Mouse (Mus musculus) C2C12 (cell line): Measurements from ENCODE around the gene Eno2.

Source experiments
- CEBPB ChIP-seq: IDR thresholded peaks from one replicate; pipeline ENCODE4 v1.6.1; 2011; ENCODE audit warnings: low read depth, mild to moderate bottlenecking, control low read depth, moderate library complexity
- CTCF ChIP-seq: IDR thresholded peaks from one replicate; pipeline ENCODE4 v1.5.1; 2011; ENCODE audit not compliant: control insufficient read depth, insufficient read depth, insufficient read length
- MAX ChIP-seq: IDR thresholded peaks from one replicate; pipeline ENCODE4 v1.6.1; 2011; ENCODE audit warnings: mild to moderate bottlenecking, control low read depth
- MYOD1 ChIP-seq: IDR thresholded peaks from one replicate; pipeline ENCODE4 v1.6.1; 2011; ENCODE audit warnings: low read depth; ENCODE audit not compliant: control insufficient read depth, insufficient read length
- MYOG ChIP-seq: IDR thresholded peaks from one replicate; pipeline ENCODE4 v1.6.1; 2011; ENCODE audit not compliant: control insufficient read depth, insufficient read length; ENCODE audit errors: extremely low read depth
- USF1 ChIP-seq: IDR thresholded peaks from one replicate; pipeline ENCODE4 v1.6.1; 2011; ENCODE audit warnings: low read depth, mild to moderate bottlenecking, control low read depth, moderate library complexity

DNA sequence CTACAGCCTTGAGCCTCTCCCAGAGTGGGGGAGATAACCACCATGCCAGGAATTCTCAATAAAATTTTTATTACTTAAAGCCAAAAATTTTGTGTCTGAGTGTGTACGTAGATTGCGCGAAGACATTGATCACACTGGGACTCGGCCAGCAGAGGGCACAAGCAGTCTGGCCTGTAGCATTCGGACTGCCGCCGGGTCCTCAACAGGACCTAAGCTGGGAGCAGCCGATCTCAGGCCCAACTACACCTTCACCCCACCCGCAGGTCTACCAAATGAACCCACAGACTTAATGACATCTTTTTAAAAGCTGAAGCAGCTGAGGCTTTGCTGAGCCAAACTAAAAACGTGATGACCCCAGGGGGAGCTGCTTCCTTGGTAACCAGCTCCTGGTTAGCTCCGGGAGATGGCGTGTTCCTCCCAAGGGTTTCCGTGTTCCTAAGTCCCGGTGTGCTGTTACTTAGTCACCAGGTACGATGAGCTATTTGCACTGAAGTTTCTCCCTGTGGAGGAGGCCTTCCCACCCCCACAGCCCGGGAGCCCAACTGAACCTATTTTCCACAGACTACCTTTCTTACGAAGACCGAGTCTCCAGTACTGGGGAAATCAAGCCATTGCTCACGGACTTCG is 52.5 kb downstream of the Eno2 start:
- TF ChIP-seq CTCF: no peak
- no peak for TF ChIP-seq MAX
- no peak for TF ChIP-seq MYOD1
- TF ChIP-seq CEBPB: no peak
- TF ChIP-seq MYOG: no peak
- TF ChIP-seq USF1: no peak
